Mouse (Mus musculus) kidney, adult 11 months (tissue): ENCODE data around the gene Vps16.

ENCODE experiments used
- DNase-seq: peaks from one replicate; pipeline ENCODE4 v3.0.0; 2022

Vps16 gene

GRCm38 (mm10) chr2:130423397-130424125, 578 bp upstream of the Vps16 start:
- DNase-seq, result peak; percentile 72

- no peak for DNase-seq
Observed at GRCm38 (mm10) chr2:130425112-130425511, 973 bp downstream of the Vps16 start.

DNA sequence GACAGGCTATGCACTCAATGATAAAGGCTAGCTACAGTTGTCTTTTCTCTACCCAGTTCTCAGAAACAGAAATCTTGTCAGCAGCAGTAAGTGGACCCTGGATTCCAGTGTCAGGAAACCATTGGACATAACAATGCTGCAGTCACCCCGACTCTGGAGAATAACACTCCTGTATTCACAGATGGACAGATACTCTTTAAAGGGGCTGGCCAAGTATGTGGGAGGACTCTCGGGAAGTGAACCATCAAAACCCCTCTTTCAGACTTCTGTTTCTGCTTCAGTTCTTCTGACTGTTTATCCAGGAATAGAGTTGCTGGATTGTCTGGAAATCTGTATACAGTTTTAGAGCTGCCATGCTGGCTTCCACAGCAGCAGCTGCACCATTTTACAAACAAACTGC, 5.7 kb downstream of the Vps16 start:
- no peak for DNase-seq

DNA sequence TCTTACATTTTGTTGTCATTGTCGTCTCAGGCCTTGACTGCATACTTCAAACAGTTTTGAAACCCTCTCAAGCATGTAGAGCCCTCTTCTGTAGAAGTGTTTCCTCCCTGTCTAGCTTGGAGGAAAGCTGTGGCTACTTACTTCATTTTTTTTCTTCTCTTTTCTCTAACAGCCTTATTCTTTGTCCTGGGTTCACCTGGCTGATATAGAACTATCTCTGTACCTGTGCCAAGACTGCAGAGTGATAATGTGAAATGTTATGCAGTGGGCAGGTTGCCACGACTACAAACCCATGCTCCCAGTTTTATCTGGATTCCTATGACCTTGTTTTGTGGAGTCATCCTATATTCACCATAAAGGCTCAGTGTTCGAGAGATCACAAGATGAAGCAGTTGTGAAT, 6.3 kb downstream of the Vps16 start:
- DNase-seq, result no peak

DNA sequence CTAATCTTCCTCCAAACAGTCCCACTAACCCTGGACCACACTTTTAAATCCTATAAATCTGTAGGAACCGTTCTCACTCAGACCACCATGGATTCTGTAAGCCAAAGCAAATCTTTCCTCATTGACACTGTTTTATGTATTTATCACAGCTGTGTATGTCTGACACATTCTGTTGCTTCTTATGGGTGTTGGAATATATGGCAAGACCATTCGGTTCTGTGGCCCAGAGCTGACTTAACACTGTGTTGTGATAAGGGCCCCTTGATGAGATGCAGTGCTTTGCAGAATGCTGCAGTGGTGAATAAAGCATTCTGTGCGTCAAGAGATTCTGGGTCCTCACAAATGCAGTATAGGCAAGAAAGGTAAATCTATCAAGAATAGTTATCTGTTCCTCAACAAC, 8.0 kb downstream of the Vps16 start:
- no peak for DNase-seq

GRCm38 (mm10) chr2:130433152-130433551, 9.0 kb downstream of the Vps16 start:
- no peak for DNase-seq

- DNase-seq, result no peak
Observed at GRCm38 (mm10) chr2:130436769-130437168, 12.6 kb downstream of the Vps16 start.

- no peak for DNase-seq
Observed at GRCm38 (mm10) chr2:130438861-130439260, 14.7 kb downstream of the Vps16 start.

- no peak for DNase-seq
Observed at GRCm38 (mm10) chr2:130439840-130440480, 15.8 kb downstream of the Vps16 start.

- DNase-seq, result no peak
Observed at GRCm38 (mm10) chr2:130442162-130442561, 18.0 kb downstream of the Vps16 start.

DNA sequence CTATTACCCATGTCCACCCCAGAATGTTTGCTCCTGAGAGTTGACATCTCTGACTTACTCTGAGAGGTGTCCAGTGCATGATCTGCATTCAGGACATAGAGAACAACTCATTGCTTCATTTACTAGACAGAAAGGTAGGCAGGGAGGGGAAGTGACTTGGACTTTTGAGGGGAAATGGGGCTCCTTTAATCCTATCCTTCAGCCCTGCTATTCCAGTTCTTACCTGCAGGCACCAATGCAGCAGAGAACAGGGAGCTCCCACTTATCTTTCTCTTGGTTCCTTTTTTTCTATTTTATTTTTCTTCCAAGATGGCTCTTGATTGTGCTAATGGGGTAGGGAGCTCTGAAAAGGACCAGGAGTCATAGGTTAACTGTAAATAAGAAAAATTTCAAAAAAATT, 24.3 kb downstream of the Vps16 start:
- no peak for DNase-seq

- DNase-seq, result peak; percentile 45
Observed at GRCm38 (mm10) chr2:130449021-130449793, 25.1 kb downstream of the Vps16 start.

DNA sequence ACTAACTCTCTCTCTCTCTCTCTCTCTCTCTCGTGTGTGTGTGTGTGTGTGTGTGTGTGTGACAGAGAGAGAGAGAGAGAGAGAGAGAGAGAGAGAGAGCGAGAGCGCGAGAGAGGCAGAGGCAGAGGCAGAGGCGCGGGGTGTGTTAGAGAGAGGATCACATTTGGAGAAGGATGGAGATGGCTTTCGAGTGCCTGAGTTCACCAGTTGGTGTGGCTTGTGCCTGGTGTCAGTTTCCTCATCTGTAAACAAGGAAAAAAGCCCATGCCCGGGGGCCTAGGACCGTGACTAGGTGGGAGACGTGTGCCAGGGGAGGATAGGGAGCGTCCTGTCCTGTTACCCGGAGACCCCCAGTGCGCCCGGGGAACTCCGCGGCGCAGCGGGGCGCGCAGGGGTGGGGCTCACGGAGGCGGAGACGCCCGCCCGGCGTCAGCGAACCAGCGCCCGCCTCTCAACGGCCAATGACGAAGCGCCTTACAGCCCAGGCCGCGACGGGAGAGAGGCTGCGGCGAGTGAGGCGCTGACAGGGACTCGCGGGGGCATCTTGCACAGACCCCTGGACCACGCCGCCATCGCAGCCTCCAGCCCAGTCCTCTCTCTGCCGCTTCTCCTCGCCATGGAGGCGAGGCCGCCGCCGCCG, 25.8 kb downstream of the Vps16 start, which contains the start of gene Ptpra:
Gene Ptpra, plus strand, starts transcription at position 485 of the 640 bp plus-strand sequence.
- DNase-seq, result peak; percentile 85

DNA sequence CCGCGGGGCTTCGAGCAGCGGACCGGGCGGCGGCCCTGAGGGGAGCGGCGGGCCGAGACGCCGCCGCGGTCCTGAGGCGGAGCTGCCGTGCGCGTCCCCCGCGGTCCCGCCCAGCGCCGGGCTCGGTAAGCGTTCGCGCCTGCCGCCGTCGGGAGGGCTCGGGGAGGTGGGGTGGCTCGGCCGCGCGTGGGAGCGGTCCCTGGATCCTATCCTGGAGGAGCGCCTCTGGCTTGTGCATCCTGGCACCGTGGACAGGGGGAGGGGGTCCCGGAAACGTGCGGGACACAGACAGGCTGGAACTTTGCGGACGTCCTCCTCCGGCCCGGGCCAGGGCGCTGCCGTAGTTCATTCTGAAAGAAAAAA, 26.3 kb downstream of the Vps16 start:
- peak; percentile 67 for DNase-seq

- no peak for DNase-seq
Observed at GRCm38 (mm10) chr2:130451086-130451726, 27.1 kb downstream of the Vps16 start.

GRCm38 (mm10) chr2:130451727-130452090, 27.6 kb downstream of the Vps16 start:
- DNase-seq, result no peak

DNA sequence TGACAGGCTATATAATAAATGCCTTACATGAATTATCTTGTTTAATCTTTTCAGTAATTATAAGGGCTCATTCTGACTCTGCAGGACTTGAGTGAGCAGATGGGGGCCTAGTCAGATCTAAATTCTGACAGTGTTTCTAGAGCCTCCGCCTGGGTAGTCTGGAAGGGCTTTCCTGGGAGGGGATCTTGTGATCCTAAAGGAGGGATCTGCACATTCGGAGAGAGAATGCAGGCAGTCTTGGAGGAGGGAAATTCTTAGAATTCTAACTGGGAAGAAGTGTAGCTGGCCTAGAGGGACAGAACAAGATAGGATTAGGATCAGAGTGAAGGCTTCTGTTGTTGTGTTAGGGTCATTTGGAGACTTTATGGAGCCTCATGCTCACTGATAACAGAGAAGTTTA, 28.1 kb downstream of the Vps16 start:
- no peak for DNase-seq

- DNase-seq, result no peak
Observed at GRCm38 (mm10) chr2:130453421-130453820, 29.3 kb downstream of the Vps16 start.

DNA sequence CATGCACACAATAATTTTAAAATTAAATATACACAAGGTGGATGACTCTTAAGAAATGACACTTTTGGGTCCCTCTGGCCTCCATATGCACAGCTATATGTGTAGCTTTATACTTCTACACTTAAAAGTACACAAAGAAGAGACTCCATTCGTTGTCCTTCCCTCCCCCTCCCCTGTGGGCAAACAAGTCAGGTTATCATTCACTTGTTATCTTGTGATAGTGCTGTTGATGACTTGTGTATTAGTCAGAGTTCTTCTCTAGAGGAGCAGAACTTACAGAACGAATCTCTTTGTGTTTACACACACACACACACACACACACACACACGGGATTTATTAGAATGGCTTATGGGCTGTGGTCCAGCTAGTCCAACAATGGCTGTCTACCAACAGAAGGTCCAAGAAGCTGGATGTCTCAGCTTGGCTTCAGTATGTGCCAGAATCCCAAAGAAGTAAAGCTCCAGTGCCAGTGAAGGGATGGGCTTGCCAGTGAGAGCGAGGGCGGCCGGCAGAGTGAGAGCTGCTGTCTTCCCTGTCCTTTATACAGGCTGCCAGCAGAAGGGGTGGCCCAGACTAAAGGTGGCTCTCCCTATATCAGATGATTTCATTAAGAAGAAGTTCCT, 30.7 kb downstream of the Vps16 start:
- DNase-seq, result no peak

- DNase-seq, result no peak
Observed at GRCm38 (mm10) chr2:130457871-130458270, 33.7 kb downstream of the Vps16 start.

DNA sequence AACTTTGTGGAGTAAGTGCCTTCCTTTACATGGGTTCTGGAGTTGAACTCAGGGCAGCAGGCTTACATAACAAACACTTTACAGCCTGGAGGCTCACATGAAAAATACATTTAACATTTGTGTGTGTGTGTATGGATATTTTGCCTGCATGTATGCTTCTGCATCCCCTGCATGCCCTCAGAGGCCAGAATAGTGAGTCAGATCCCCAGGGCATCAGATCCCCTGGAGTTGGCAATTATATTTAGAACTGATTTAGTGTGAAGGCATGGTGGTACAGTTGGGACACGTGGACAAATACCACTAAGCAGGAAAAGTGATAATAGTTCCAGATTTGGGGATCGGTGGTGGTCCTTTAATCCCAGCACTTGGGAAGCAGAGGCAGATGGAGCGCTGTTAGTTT, 35.4 kb downstream of the Vps16 start:
- DNase-seq, result no peak

- DNase-seq, result no peak
Observed at GRCm38 (mm10) chr2:130461287-130462071, 37.3 kb downstream of the Vps16 start.
